Mouse (Mus musculus) right cerebral cortex, postnatal 10 days (tissue): ENCODE measurements at regions not wholly inside any gene's neighbourhood (a gene's known extent, or its start where the extent isn't known, plus 50 kb on each side); places are given as distances from the start of the nearest gene placed in this dataset.

Experiments used
- DNase-seq, 2 experiments: peaks; one replicate each; pipeline ENCODE4 v3.0.0; 2021; ENCODE audit warnings: low spot score in 2 of 2

- no peak for DNase-seq
Measured at GRCm38 (mm10) chr11:117036977-117037376, 78.0 kb upstream of the Sec14l1 start.

- DNase-seq, result no peak
Measured at GRCm38 (mm10) chr11:117038282-117039106, 76.5 kb upstream of the Sec14l1 start.

DNA sequence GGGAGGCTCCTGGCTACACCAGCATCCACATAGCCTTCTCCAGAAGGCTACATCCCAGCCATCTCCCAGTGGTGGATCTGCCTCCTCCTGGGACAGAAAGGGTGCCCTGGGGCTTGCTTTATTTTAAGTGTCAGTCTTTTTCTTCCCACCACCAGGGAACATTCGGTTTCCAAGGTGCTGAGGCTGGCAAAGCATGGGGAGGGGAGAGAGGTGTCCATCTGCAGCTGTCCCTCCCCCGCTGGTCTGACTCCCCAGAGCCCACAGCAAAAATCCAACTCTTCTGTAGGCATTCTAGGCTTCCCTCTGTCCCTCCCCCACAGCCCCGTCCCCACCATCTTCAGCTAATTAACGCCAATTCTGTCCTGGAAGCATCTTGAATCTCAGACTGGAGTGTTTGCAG, 74.1 kb upstream of the Sec14l1 start:
- DNase-seq, result peak in 1 of 2 experiments; percentile 67

GRCm38 (mm10) chr11:117042336-117042735, 72.6 kb upstream of the Sec14l1 start:
- no peak for DNase-seq

DNA sequence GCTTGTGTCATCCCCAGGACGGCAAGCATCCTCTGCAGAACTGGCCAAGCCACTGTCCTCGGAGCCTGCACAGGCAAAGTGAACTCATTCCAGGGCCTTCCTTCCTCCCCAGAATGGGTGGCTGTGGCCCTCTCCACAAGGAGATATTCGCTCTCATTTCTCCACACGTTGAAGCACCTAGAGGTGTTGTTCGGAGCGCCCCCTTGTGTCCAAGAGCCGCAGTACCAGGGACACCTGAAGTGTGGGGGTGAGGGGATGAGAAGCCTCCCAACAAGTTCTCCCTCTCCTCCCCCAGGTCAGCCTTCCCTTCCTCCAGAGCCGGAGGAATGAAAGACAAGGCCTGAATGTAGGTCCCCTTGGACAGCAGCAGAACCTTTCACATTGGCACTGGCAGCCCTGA, 71.4 kb upstream of the Sec14l1 start:
- DNase-seq, result peak; percentile 74 to 83

DNA sequence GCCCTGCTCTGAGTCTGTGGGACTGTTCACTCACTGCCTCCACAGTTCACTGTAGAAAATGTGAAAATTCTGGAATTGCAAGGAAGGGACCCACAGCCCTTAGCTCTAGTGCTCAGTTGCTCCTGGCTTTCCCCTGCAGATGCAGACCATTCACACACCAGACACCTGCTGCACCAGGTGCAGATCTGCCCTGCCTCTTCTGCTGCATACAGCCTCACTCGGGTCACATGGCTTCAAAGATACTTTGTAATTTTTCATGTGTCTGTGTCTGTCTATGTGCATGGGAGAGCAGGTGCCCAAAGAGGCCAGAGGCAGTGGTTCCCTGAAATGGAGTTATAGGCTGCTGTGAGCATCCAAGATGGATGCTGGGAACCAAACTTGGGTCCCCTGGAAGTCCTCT, 70.2 kb upstream of the Sec14l1 start:
- no peak for DNase-seq

- DNase-seq, result no peak
Measured at GRCm38 (mm10) chr11:117046636-117047035, 68.3 kb upstream of the Sec14l1 start.

DNA sequence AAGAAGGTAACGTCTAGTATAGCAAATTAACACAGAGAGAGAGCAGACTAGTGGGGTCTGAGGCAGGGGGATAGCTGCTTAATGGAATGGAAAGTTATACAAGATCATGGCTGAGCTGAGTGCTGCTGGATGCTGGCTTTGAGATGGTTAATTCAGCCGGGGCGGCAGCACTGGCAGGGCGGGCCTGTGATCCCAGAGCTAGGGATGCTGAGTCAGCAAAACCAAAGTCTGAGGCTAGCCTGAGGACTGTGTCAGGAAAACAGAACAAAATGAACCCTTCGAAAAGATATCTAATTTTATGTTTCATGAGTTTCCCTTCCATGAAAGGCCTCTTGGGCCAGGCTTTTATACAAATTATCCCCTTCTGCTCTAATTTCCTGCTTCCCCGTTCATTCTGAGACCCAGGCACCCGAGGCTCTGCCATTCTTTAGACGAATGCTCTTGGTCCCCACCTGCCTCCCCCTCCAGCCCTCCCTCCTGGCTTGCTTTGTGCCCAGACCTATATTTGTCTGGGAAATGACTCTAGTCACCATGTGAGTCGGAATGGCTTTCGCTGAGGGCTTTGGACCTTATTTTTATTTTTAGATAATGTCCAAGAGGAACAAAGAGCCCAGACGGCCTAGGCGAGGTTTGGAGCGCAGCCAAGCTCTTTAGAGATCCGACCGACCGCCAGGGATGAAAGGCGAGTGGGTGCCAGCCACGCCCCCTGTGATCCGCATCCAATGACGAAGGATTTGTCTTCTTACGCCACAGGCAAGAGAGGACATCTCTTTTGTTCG, 67.6 kb upstream of the Sec14l1 start:
- peak; percentile 75 to 78 for DNase-seq

DNA sequence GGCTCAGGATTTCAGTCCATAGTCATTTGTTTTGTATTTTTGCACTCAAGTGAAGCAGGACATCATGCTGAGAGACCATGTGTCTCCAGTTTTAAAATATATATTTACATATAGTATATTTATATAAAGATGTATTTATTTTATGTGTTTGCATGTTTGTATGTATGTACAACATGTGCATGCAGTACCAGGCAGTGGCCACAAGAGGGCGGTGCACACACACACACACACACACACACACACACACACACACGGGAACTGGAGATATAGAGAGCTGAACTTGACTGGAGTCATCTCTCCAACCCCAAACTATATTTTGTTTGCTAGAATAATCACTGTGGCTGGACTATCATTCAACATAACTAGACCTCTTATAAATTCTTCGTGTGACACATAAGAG, 66.1 kb upstream of the Sec14l1 start:
- DNase-seq, result no peak

GRCm38 (mm10) chr11:117050788-117051187, 64.2 kb upstream of the Sec14l1 start:
- no peak for DNase-seq

- DNase-seq, result peak; percentile 86 to 88
Measured at GRCm38 (mm10) chr11:117056958-117057357, 58.0 kb upstream of the Sec14l1 start.

DNA sequence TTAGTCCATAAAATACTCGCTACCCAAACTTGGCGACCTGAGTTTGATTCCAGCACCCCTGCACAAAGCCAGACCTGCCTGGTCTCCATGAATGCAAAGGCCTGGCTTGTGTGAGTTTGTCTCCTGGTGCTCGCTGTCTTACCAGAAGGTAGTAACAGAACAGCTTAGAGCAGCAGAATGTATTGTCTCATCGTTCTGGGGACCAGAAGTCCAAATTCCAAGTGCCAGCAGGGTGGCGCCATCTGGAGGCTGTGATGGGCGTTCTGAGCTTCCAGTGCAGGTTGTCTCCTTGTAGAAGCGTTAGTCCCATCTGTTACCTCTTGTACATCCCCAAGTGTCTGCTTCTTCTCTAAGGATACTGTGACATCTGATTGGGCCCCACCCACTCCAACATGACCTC, 57.5 kb upstream of the Sec14l1 start:
- DNase-seq, result peak; percentile 76 to 82

GRCm38 (mm10) chr11:117059120-117059519, 55.8 kb upstream of the Sec14l1 start:
- peak; percentile 42 to 46 for DNase-seq

- peak; percentile 56 to 67 for DNase-seq
Measured at GRCm38 (mm10) chr11:117059981-117060705, 54.8 kb upstream of the Sec14l1 start.

GRCm38 (mm10) chr11:117060706-117061337, 54.1 kb upstream of the Sec14l1 start:
- DNase-seq, result no peak

GRCm38 (mm10) chr11:117062772-117063499, 52.0 kb upstream of the Sec14l1 start:
- peak in 1 of 2 experiments; percentile 48 for DNase-seq
